Mouse (Mus musculus) forebrain, embryonic 10.5 days (tissue): ENCODE measurements around the gene Mucl1. TPM values are rescaled to one million over a fixed set of nuclear protein-coding genes. Genes with fewer than 3 reads are reported as not detected.
"Not testable (repeated sequence)": the region's sequence is repeated elsewhere in the genome, so short reads cannot be mapped to it uniquely, and the experiment has no call there.

ENCODE experiments used
- DNase-seq: peaks from one replicate; pipeline ENCODE4 v3.0.0-alpha.2; 2017; ENCODE audit warnings: low spot score; ENCODE audit errors: extremely low spot score
- H3K27ac ChIP-seq: fragments of 300-500 bp; sonication (generic); 2 replicates; pipeline ENCODE4 v1.5.1; 2016; ENCODE audit warnings: mild to moderate bottlenecking
- H3K27me3 ChIP-seq: fragments of 300-500 bp; sonication (generic); 2 replicates; pipeline ENCODE4 v1.6.1; 2016; ENCODE audit warnings: mild to moderate bottlenecking; ENCODE audit not compliant: poor library complexity, severe bottlenecking
- H3K36me3 ChIP-seq: fragments of 300-500 bp; sonication (generic); replicated peaks from 2 replicates; pipeline ENCODE4 v1.6.1; 2016; ENCODE audit warnings: mild to moderate bottlenecking, moderate library complexity
- H3K4me1 ChIP-seq: fragments of 300-500 bp; sonication (generic); 2 replicates; pipeline ENCODE4 v1.6.1; 2016
- H3K4me3 ChIP-seq: fragments of 300-500 bp; sonication (generic); 2 replicates; pipeline ENCODE4 v1.5.1; 2016; ENCODE audit warnings: mild to moderate bottlenecking, moderate library complexity
- H3K9me3 ChIP-seq: fragments of 300-500 bp; sonication (generic); 2 replicates; pipeline ENCODE4 v1.6.1; 2016; ENCODE audit warnings: mild to moderate bottlenecking, moderate library complexity
- WGBS: fragments of 180-500 bp; shearing (Covaris S2); methylation state at CpG from one replicate; pipeline ENCODE4 v1.1.7; 2016; 5-methylcytosine and 5-hydroxymethylcytosine counted together
- polyA plus RNA-seq: library from polyadenylated mRNA; unstranded; fragments of >200 nt; fragmentation: Nextera tagmentation; extraction: Ambion mirVana; gene quantifications from 2 replicates; pipeline ENCODE4 v1.2.1, GENCODE M21; 2016

The Mucl1 gene
- polyA plus RNA-seq: not detected in 2 replicates

- Histone ChIP-seq H3K9me3 (no peaks in the 10 kb centered on the region), H3K4me1 (no peaks in the 10 kb centered on the region), H3K27ac (no peak within 1 kb of the TSS), H3K4me3 (no peak within 1 kb of the TSS), H3K27me3 (no peaks in the 10 kb centered on the region), H3K36me3 (no peaks in the 10 kb centered on the region)
- DNase-seq: no peak
- 91% methylated on average over 2 of the region's 2 CpGs for WGBS
These were observed at the start of gene Mucl1 for GRCm38 (mm10) chr15:103755369-103755768. Gene Mucl1, minus strand, starts transcription at chr15:103755469.

GRCm38 (mm10) chr15:103766836-103767235 lies 11.6 kb upstream of the Mucl1 start:
- not testable (repeated sequence) for H3K27ac ChIP-seq
- 16% methylated on average over 5 of the region's 5 CpGs for WGBS

GRCm38 (mm10) chr15:103716861-103717260 lies 38.4 kb downstream of the Mucl1 start:
- H3K27me3 ChIP-seq, H3K36me3 ChIP-seq, H3K9me3 ChIP-seq, H3K4me1 ChIP-seq, H3K27ac ChIP-seq, H3K4me3 ChIP-seq, DNase-seq: not testable (repeated sequence)
- WGBS: 83% methylated on average over 5 of the region's 5 CpGs

More at GRCm38 (mm10) chr15:103766836-103767235, 11.6 kb upstream of the Mucl1 start:
- H3K27me3 ChIP-seq, H3K4me3 ChIP-seq, H3K36me3 ChIP-seq, H3K4me1 ChIP-seq, H3K9me3 ChIP-seq: not testable (repeated sequence)
- DNase-seq: peak; percentile 56

Other genes starting within 250 kb of the Mucl1 start
- gene Ppp1r1a, start 217.5 kb downstream of the Mucl1 start, polyA plus RNA-seq: 34.4 and 36.0 TPM in 2 replicates
- not detected in 2 replicates for gene Glycam1, start 190.4 kb downstream of the Mucl1 start, polyA plus RNA-seq
- gene Mucl2, start 143.8 kb upstream of the Mucl1 start, polyA plus RNA-seq: not detected in 2 replicates